Comparison of ENCODE assay signal across 24 mouse cellular contexts in genomic region chr12:30129411-30129716, GRCm38 (mm10). TPM values are rescaled to one million over a fixed set of nuclear protein-coding genes. Genes with fewer than 3 reads are reported as not detected.
DNase-seq lines count a peak whose midpoint lies in the region; ATAC-seq and TF ChIP-seq lines count a peak whose summit lies in the region.
"Had no signal": no experiment of that assay in that cellular context is flagged by ENCODE, and none has a peak within 500 bp of the region (broad histone marks: within the 10 kb centered on the region; RNA-seq: fewer than 3 reads in every experiment).

No protein-coding gene starts in this region.

- H3K36me3 ChIP-seq in forebrain, embryonic 14.5 days (ENCODE audit: control insufficient read depth, insufficient read depth, low read length): no peaks in the 10 kb centered on the region
- H3K36me3 ChIP-seq in forebrain, embryonic 11.5 days (ENCODE audit: control insufficient read depth, insufficient read depth, low read length): no peaks in the 10 kb centered on the region
- no peaks in the 10 kb centered on the region for H3K36me3 ChIP-seq in hindbrain, postnatal 0 days (ENCODE audit: insufficient read depth, low read length)
- H3K36me3 ChIP-seq in hindbrain, embryonic 12.5 days: no peaks in the 10 kb centered on the region
- no peaks in the 10 kb centered on the region for H3K36me3 ChIP-seq in midbrain, embryonic 14.5 days (ENCODE audit: control insufficient read depth, insufficient read depth, low read length)
- H3K36me3 ChIP-seq in midbrain, embryonic 10.5 days: no peaks in the 10 kb centered on the region
- no peaks in the 10 kb centered on the region for H3K36me3 ChIP-seq in neural tube, embryonic 14.5 days (ENCODE audit: control insufficient read depth, insufficient read depth, low read length)
- H3K36me3 ChIP-seq: heart, embryonic 13.5 days; limb, embryonic 15.5 days; liver, embryonic 15.5 days; lung, embryonic 15.5 days had no signal

- H3K4me3 ChIP-seq in forebrain, embryonic 14.5 days (ENCODE audit: low read depth, low read length): no peak overlapping the region
- H3K4me3 ChIP-seq in forebrain, embryonic 11.5 days (ENCODE audit: low read depth, low read length): no peak overlapping the region
- H3K4me3 ChIP-seq in hindbrain, postnatal 0 days (ENCODE audit: low read length): no peak overlapping the region
- H3K4me3 ChIP-seq in hindbrain, embryonic 12.5 days: no peak overlapping the region
- no peak overlapping the region for H3K4me3 ChIP-seq in midbrain, embryonic 14.5 days (replicated peaks; ENCODE audit: low read depth, low read length)
- no peak overlapping the region for H3K4me3 ChIP-seq in midbrain, embryonic 10.5 days
- no peak overlapping the region for H3K4me3 ChIP-seq in neural tube, embryonic 14.5 days (ENCODE audit: low read depth, low read length)
- H3K4me3 ChIP-seq: heart, embryonic 13.5 days; limb, embryonic 15.5 days; liver, embryonic 15.5 days; lung, embryonic 15.5 days had no signal

- WGBS in forebrain, embryonic 14.5 days: 65% methylated on average over 6 of the region's 6 CpGs
- 85% methylated on average over 6 of the region's 6 CpGs for WGBS in forebrain, embryonic 11.5 days
- WGBS in hindbrain, postnatal 0 days: 41% methylated on average over 6 of the region's 6 CpGs
- 79% methylated on average over 6 of the region's 6 CpGs for WGBS in hindbrain, embryonic 12.5 days
- 62% methylated on average over 6 of the region's 6 CpGs for WGBS in midbrain, embryonic 14.5 days
- WGBS in midbrain, embryonic 10.5 days: 92% methylated on average over 6 of the region's 6 CpGs
- WGBS in neural tube, embryonic 14.5 days: 53% methylated on average over 6 of the region's 6 CpGs

- no peaks in the 10 kb centered on the region for H3K27me3 ChIP-seq in forebrain, embryonic 14.5 days (replicated peaks; ENCODE audit: control insufficient read depth, insufficient read depth, low read length)
- no peaks in the 10 kb centered on the region for H3K27me3 ChIP-seq in forebrain, embryonic 11.5 days (ENCODE audit: control insufficient read depth, insufficient read depth, low read length)
- H3K27me3 ChIP-seq in hindbrain, postnatal 0 days (ENCODE audit: insufficient read depth, low read length): no peaks in the 10 kb centered on the region
- H3K27me3 ChIP-seq in hindbrain, embryonic 12.5 days: peaks cover 4% of the 10 kb centered on the region; the same call in 1 of the 2 replicates
- H3K27me3 ChIP-seq in midbrain, embryonic 14.5 days (ENCODE audit: control insufficient read depth, insufficient read depth, low read length): no peaks in the 10 kb centered on the region
- no peaks in the 10 kb centered on the region for H3K27me3 ChIP-seq in midbrain, embryonic 10.5 days (ENCODE audit: low read depth, poor library complexity, severe bottlenecking)
- no peaks in the 10 kb centered on the region for H3K27me3 ChIP-seq in neural tube, embryonic 14.5 days (ENCODE audit: control insufficient read depth, insufficient read depth, low read length)
- H3K27me3 ChIP-seq: liver, embryonic 15.5 days; lung, embryonic 15.5 days had no signal

- no peak for ATAC-seq in forebrain, embryonic 14.5 days
- ATAC-seq in forebrain, embryonic 11.5 days (replicated peaks; ENCODE audit: low FRiP score): no peak
- ATAC-seq in hindbrain, postnatal 0 days: peak; percentile 55; the same call in 1 of the 2 replicates
- ATAC-seq in hindbrain, embryonic 12.5 days (ENCODE audit: low FRiP score): no peak
- ATAC-seq in midbrain, embryonic 14.5 days (ENCODE audit: low FRiP score, low TSS enrichment): no peak
- peak; percentile 57; the same call in 1 of the 2 replicates for ATAC-seq in neural tube, embryonic 14.5 days (ENCODE audit: low read depth)

- H3K27ac ChIP-seq in forebrain, embryonic 14.5 days (ENCODE audit: low read depth, low read length): no peak overlapping the region; the same call in 1 of the 2 replicates
- no peak overlapping the region for H3K27ac ChIP-seq in forebrain, embryonic 11.5 days (ENCODE audit: low read depth, low read length)
- H3K27ac ChIP-seq in hindbrain, postnatal 0 days: peak overlapping the region; percentile 46; the same call in 1 of the 2 replicates
- no peak overlapping the region for H3K27ac ChIP-seq in hindbrain, embryonic 12.5 days
- peak overlapping the region; percentile 64; the same call in 1 of the 2 replicates for H3K27ac ChIP-seq in midbrain, embryonic 14.5 days (replicated peaks; ENCODE audit: low read depth, low read length)
- no peak overlapping the region for H3K27ac ChIP-seq in midbrain, embryonic 10.5 days (replicated peaks)
- peak overlapping the region; percentile 23; the same call in 1 of the 2 replicates for H3K27ac ChIP-seq in neural tube, embryonic 14.5 days (ENCODE audit: low read depth, low read length)
- H3K27ac ChIP-seq: heart, embryonic 13.5 days; limb, embryonic 15.5 days; liver, embryonic 15.5 days; lung, embryonic 15.5 days had no signal

- 0 out of 2 replicates have a peak overlapping the region, but pooled peaks have one; percentile 1 for H3K9ac ChIP-seq in forebrain, embryonic 14.5 days (ENCODE audit: low read length)
- H3K9ac ChIP-seq in forebrain, embryonic 11.5 days (ENCODE audit: low read length): no peak overlapping the region
- H3K9ac ChIP-seq in hindbrain, postnatal 0 days (replicated peaks; ENCODE audit: low read length): no peak overlapping the region
- no peak overlapping the region for H3K9ac ChIP-seq in hindbrain, embryonic 12.5 days
- H3K9ac ChIP-seq in midbrain, embryonic 14.5 days (replicated peaks; ENCODE audit: low read length): no peak overlapping the region
- H3K9ac ChIP-seq in neural tube, embryonic 14.5 days (replicated peaks; ENCODE audit: low read depth, low read length): no peak overlapping the region
- H3K9ac ChIP-seq: heart, embryonic 13.5 days; limb, embryonic 15.5 days; liver, embryonic 15.5 days; lung, embryonic 15.5 days had no signal

- no peak for DNase-seq in forebrain, embryonic 14.5 days (ENCODE audit: low spot score)
- DNase-seq in forebrain, embryonic 11.5 days (ENCODE audit: low spot score): no peak
- DNase-seq in hindbrain, postnatal 0 days (ENCODE audit: low spot score): no peak
- no peak for DNase-seq in midbrain, embryonic 14.5 days
- no peak for DNase-seq in midbrain, embryonic 10.5 days (ENCODE audit: low spot score)
- no peak for DNase-seq in thymus, postnatal 36 days
- DNase-seq: cerebellum, adult 9-10 months; kidney, adult 11 months; lung, postnatal 4 days; thymus, adult 18-20 months; thymus, postnatal 4 days had no signal

- no peaks in the 10 kb centered on the region for H3K9me3 ChIP-seq in forebrain, embryonic 14.5 days (replicated peaks; ENCODE audit: control insufficient read depth, low read length)
- H3K9me3 ChIP-seq in forebrain, embryonic 11.5 days (ENCODE audit: control insufficient read depth, low read length): no peaks in the 10 kb centered on the region
- no peaks in the 10 kb centered on the region for H3K9me3 ChIP-seq in hindbrain, postnatal 0 days (ENCODE audit: low read length)
- no peaks in the 10 kb centered on the region for H3K9me3 ChIP-seq in hindbrain, embryonic 12.5 days (replicated peaks)
- no peaks in the 10 kb centered on the region for H3K9me3 ChIP-seq in midbrain, embryonic 14.5 days (ENCODE audit: control insufficient read depth, low read length)
- H3K9me3 ChIP-seq in midbrain, embryonic 10.5 days (replicated peaks): no peaks in the 10 kb centered on the region
- H3K9me3 ChIP-seq in neural tube, embryonic 14.5 days (ENCODE audit: control insufficient read depth, low read length): no peaks in the 10 kb centered on the region
- H3K9me3 ChIP-seq: heart, embryonic 13.5 days; limb, embryonic 15.5 days; liver, embryonic 15.5 days; lung, embryonic 15.5 days had no signal

- 0 out of 2 replicates have a peak, but pooled peaks cover 5% of the 10 kb centered on the region for H3K4me1 ChIP-seq in forebrain, embryonic 14.5 days (ENCODE audit: control insufficient read depth, insufficient read depth, low read length)
- H3K4me1 ChIP-seq in forebrain, embryonic 11.5 days (replicated peaks; ENCODE audit: control insufficient read depth, insufficient read depth, low read length): no peaks in the 10 kb centered on the region
- H3K4me1 ChIP-seq in hindbrain, postnatal 0 days (ENCODE audit: insufficient read depth, low read length): no peaks in the 10 kb centered on the region; the same call in 1 of the 2 replicates
- no peaks in the 10 kb centered on the region for H3K4me1 ChIP-seq in hindbrain, embryonic 12.5 days
- H3K4me1 ChIP-seq in midbrain, embryonic 14.5 days (ENCODE audit: control insufficient read depth, insufficient read depth, low read length): peaks cover 5% of the 10 kb centered on the region; the same call in 1 of the 2 replicates
- no peaks in the 10 kb centered on the region for H3K4me1 ChIP-seq in midbrain, embryonic 10.5 days
- no peaks in the 10 kb centered on the region; the same call in 1 of the 2 replicates for H3K4me1 ChIP-seq in neural tube, embryonic 14.5 days (ENCODE audit: control insufficient read depth, insufficient read depth, low read length)
- H3K4me1 ChIP-seq: limb, embryonic 15.5 days; liver, embryonic 15.5 days; lung, embryonic 15.5 days had no signal

- no peak overlapping the region for H3K4me2 ChIP-seq in forebrain, embryonic 14.5 days (ENCODE audit: low read length)
- no peak overlapping the region for H3K4me2 ChIP-seq in forebrain, embryonic 11.5 days (ENCODE audit: low read depth, low read length, severe bottlenecking)
- H3K4me2 ChIP-seq in hindbrain, postnatal 0 days (ENCODE audit: low read depth, low read length): peak overlapping the region; percentile 27
- no peak overlapping the region for H3K4me2 ChIP-seq in hindbrain, embryonic 12.5 days (replicated peaks)
- no peak overlapping the region for H3K4me2 ChIP-seq in midbrain, embryonic 14.5 days (ENCODE audit: low read length)
- H3K4me2 ChIP-seq in neural tube, embryonic 14.5 days (ENCODE audit: low read depth, low read length): no peak overlapping the region
- H3K4me2 ChIP-seq: heart, embryonic 13.5 days; limb, embryonic 15.5 days; liver, embryonic 15.5 days; lung, embryonic 15.5 days had no signal

- TF ChIP-seq CTCF in hindbrain, postnatal 0 days (IDR thresholded peaks at IDR 0.05; ENCODE audit: low read depth): no peak

RNA-seq across cellular contexts. Expression of gene Tpo, which starts 3.1 kb away (rescaled TPM):
- 0.09 and 0.15 TPM in 2 replicates for polyA plus RNA-seq in forebrain, embryonic 14.5 days (2014; fragmentation: Nextera tagmentation; extraction: Ambion mirVana)
- not detected in 2 replicates for polyA plus RNA-seq in forebrain, embryonic 11.5 days (2014; fragmentation: Nextera tagmentation; extraction: Ambion mirVana)
- total RNA-seq in hindbrain, postnatal 0 days (2014; rRNA removed): 0.05 and 0.07 TPM in 2 replicates
- 0.47 and 0.81 TPM in 2 replicates for polyA plus RNA-seq in hindbrain, postnatal 0 days (2015; fragmentation: Nextera tagmentation; extraction: Ambion mirVana)
- not detected in 2 replicates for polyA plus RNA-seq in hindbrain, embryonic 12.5 days (2016; fragmentation: Nextera tagmentation; extraction: Ambion mirVana)
- polyA plus RNA-seq in midbrain, embryonic 14.5 days (2014; fragmentation: Nextera tagmentation; extraction: Ambion mirVana): 0.14 and 0.35 TPM in 2 replicates
- not detected in 2 replicates for polyA plus RNA-seq in midbrain, embryonic 10.5 days (2016; fragmentation: Nextera tagmentation; extraction: Ambion mirVana)
- 0.40 and 0.46 TPM in 2 replicates for polyA plus RNA-seq in neural tube, embryonic 14.5 days (2014; fragmentation: Nextera tagmentation; extraction: Ambion mirVana)
- total RNA-seq: adrenal gland, postnatal 14 days; gastrocnemius, postnatal 14 days; heart, adult 18-20 months; heart, postnatal 14 days; megakaryocyte-erythroid progenitor cell, adult 5-6 weeks; neutrophil, adult 5-6 weeks had no signal
- polyA plus RNA-seq: limb, embryonic 15.5 days; liver, embryonic 15.5 days; lung, embryonic 15.5 days; stomach, embryonic 16.5 days had no signal

Comparison
In these comparisons a context has a peak if more than half of its experiments do, and no peak if none do; other contexts are left out.
1. ATAC-seq: peak in hindbrain, postnatal 0 days (single experiment) and neural tube, embryonic 14.5 days (single experiment); none in forebrain, embryonic 14.5 days (single experiment), forebrain, embryonic 11.5 days (single experiment), hindbrain, embryonic 12.5 days (single experiment) and midbrain, embryonic 14.5 days (single experiment).
2. H3K27ac ChIP-seq: peak in hindbrain, postnatal 0 days (single experiment), midbrain, embryonic 14.5 days (single experiment) and neural tube, embryonic 14.5 days (single experiment); none in forebrain, embryonic 14.5 days (single experiment), forebrain, embryonic 11.5 days (single experiment), hindbrain, embryonic 12.5 days (single experiment) and midbrain, embryonic 10.5 days (single experiment).